Mouse (Mus musculus) CH12.LX (cell line): ENCODE results near the gene Spp1.

Experiments used
- BHLHE40 ChIP-seq: IDR thresholded peaks from 2 replicates; pipeline ENCODE4 v1.6.1; 2011; ENCODE audit warnings: mild to moderate bottlenecking, low read depth, low read length, improper control_type of control experiment
- CHD1 ChIP-seq: IDR thresholded peaks from 2 replicates; pipeline ENCODE4 v1.6.1; 2012; ENCODE audit warnings: low read depth, low read length, improper control_type of control experiment, inconsistent platforms
- CTCF ChIP-seq, 2 experiments: IDR thresholded peaks in 1 of 2; conservative IDR thresholded peaks in 1 of 2; 2 replicates each; pipeline ENCODE4 v1.5.1; 2011 to 2012; ENCODE audit warnings: low read depth in 2 of 2, low read length in 2 of 2, improper control_type of control experiment in 1 of 2, inconsistent platforms in 1 of 2, mild to moderate bottlenecking in 1 of 2, moderate library complexity in 1 of 2
- JUND ChIP-seq: conservative IDR thresholded peaks from 2 replicates; pipeline ENCODE4 v1.6.1; 2011; ENCODE audit warnings: low read depth, low read length, improper control_type of control experiment
- KAT2A ChIP-seq: IDR thresholded peaks from 2 replicates; pipeline ENCODE4 v1.6.1; 2012; ENCODE audit warnings: low read length, improper control_type of control experiment, inconsistent platforms; ENCODE audit not compliant: insufficient replicate concordance
- MAFK ChIP-seq: IDR thresholded peaks from 2 replicates; pipeline ENCODE4 v1.6.1; 2011; ENCODE audit warnings: low read length, improper control_type of control experiment; ENCODE audit not compliant: insufficient replicate concordance
- MAX ChIP-seq: IDR thresholded peaks from 2 replicates; pipeline ENCODE4 v1.6.1; 2011; ENCODE audit warnings: low read length, improper control_type of control experiment
- PAX5 ChIP-seq: IDR thresholded peaks from 2 replicates; pipeline ENCODE4 v1.6.1; 2012; ENCODE audit warnings: low read length, inconsistent platforms, mixed read lengths
- POLR2A ChIP-seq: IDR thresholded peaks from 2 replicates; pipeline ENCODE4 v1.6.1; 2011; ENCODE audit warnings: low read depth, mild to moderate bottlenecking, improper control_type of control experiment, low read length
- SIN3A ChIP-seq: IDR thresholded peaks from 2 replicates; pipeline ENCODE4 v1.6.1; 2012; ENCODE audit warnings: low read length, improper control_type of control experiment, inconsistent platforms
- TCF12 ChIP-seq: IDR thresholded peaks from 2 replicates; pipeline ENCODE4 v1.6.1; 2014; ENCODE audit warnings: low read depth, mild to moderate bottlenecking, inconsistent platforms, low read length, improper control_type of control experiment
- UBTF ChIP-seq: IDR thresholded peaks from 2 replicates; pipeline ENCODE4 v1.6.1; 2012; ENCODE audit warnings: low read depth, mild to moderate bottlenecking, inconsistent platforms, low read length, improper control_type of control experiment, moderate library complexity
- USF2 ChIP-seq: conservative IDR thresholded peaks from 2 replicates; pipeline ENCODE4 v1.6.1; 2011; ENCODE audit warnings: low read depth, low read length, improper control_type of control experiment
- ZNF384 ChIP-seq: IDR thresholded peaks from 2 replicates; pipeline ENCODE4 v1.6.1; 2012; ENCODE audit warnings: low read depth, low read length, improper control_type of control experiment, inconsistent platforms

GRCm38 (mm10) chr5:104482856-104483255 is 47.9 kb downstream of the Spp1 start:
- TF ChIP-seq SIN3A = no peak
- no peak for TF ChIP-seq MAX
- no peak for TF ChIP-seq TCF12
- no peak for TF ChIP-seq POLR2A
- no peak for TF ChIP-seq CTCF (conservative IDR thresholded peaks at IDR 0.05 in 1 of 2, IDR thresholded peaks at IDR 0.05 in 1 of 2; ENCODE audit: low read depth in 2 of 2, low read length in 2 of 2)
- TF ChIP-seq UBTF = no peak
- TF ChIP-seq JUND = no peak
- no peak for TF ChIP-seq KAT2A
- TF ChIP-seq ZNF384 = no peak
- no peak for TF ChIP-seq CHD1
- no peak for TF ChIP-seq BHLHE40
- TF ChIP-seq USF2 = no peak
- no peak for TF ChIP-seq PAX5
- TF ChIP-seq MAFK = no peak
